Mouse (Mus musculus): ENCODE results near the gene En1.

Gene En1

DNA sequence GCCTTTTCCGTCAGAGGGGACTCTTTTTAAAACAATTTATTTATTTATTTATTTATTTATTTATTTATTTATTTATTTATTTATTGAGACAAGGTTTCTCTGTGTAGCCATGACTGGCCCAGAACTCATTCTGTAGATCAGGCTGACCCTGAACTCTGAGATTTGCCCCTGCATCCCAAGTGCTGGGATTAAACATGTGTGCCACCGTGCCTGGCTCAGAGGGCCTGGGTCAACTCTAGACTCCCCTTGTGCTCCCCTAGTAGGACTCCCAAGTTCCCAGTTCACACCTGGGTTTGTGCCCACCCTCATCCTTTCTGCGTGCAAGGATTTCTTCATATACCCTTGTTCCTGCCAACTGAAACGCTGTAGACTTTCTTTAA is 25.4 kb downstream of the En1 start:
- no peak for DNase-seq (ENCODE audit: low spot score in 2 of 2)

DNA sequence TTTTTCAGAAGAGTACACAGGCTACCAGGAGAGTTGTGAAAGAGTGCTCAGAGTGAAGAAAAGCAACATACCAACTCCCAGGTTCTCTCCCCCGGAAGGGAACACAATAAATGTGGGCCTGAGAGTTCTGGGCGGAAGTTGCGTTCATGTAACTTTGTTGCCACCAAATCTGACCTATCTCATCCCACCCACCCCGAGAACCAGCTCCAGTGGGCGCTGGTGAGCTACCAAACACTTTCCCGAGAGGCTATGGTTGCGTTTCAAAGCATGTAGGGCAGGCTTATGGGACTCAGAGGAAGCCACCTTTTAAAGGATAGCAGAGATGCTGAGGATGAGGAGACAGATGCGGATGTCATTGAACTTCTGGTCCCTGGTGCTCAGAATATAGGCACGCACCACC is 26.6 kb downstream of the En1 start:
- DNase-seq (ENCODE audit: low spot score in 2 of 2) = no peak

DNA sequence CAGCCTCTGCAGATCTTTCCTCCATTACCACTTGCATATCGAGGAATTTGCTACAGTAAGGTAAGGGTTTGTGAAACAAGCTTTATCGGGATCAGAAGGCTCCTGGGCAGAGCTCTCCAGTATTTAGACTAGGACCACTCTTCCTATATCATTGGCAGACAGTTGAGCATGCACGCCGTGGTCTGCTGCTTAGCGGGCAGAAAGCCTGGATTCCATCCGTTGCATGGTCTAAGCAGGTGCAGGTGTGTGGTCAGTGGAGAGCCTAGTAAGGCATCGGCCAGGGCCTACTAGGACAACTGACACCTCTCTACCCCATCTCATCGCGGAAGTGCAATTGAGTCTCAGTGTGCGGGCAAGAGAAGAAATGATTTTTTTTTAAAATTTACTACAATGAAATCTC is 41.2 kb downstream of the En1 start:
- DNase-seq (ENCODE audit: low spot score in 2 of 2) = no peak

DNA sequence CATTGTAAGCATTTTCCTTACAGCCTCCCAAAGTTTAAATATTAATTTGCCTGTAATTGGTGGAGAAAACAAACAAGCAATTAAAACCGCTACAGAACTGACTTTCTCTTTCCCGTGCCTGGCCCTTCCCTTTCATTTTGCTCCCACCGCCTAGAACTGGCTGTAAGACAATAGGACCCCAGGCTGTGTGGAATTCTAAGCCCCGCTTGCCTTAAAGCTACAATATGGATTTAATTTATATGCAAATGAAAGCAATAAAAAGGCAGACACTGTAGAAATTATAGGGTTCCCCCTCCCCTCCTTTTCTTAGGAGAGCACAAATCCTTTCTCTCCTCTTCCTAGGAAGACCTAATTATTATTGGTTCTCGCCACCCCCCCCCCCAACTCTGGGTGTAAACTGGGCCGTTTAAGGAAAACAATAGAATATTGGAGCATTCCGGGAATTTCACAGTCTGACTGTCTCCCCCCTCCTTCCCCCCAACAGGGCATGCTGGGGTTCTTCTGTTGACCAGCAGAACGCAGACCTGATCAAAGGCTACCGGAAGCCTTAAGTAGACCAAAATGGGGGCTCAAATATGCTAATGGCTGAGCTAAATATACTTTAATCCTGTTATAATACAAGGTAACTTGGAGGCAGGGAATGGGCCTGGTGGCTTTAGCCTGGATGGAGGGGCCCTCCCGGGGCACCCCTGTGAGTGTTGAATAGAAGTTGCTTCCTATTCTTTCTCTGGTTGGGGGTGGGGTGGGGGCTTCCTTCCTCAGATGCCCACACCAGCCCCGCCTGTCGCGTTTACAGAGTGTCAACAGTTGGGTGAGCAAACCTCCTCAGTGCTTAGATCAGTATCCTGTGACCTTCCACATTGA is 41.9 kb downstream of the En1 start:
- no peak for DNase-seq (ENCODE audit: low spot score in 2 of 2)

DNA sequence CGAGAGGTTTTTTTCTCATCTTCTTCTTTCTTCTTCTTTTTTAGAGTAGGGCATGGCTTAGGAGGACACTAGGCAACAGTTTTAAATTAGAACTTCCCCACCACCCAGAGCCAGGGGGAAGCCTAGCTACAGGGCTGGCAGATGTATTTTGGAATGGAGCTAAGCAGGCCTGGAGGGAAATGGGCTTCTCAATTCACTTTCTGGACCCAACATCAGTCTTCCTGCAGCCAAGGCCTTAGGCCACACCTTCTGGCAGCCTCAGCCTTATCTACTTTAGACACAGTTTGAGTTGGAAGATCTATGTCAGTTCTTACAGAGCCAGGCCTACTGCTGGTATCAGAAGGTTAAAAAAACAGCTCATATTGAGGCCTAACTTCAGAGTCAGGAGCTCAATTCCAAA is 42.5 kb downstream of the En1 start:
- no peak for DNase-seq (ENCODE audit: low spot score in 2 of 2)

DNA sequence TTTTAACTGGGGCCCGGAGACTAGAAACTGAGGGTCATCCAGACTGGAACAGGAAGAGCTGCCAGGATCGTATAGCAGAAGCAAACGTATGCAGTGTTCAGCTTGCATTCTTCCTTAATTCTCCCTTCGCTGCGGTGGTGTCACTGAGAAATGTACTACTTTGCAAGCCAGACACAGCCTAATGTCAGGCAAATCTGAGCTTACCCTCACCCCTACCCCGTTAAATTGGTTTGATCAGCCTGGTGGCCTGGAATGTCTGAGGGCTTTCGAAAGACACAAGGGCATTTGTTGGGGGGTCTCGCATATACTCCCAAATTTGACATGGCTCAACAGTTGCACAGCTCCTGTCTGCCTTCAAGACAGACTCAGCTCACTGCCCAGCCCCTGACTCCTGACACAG is 47.9 kb downstream of the En1 start:
- DNase-seq (ENCODE audit: low spot score in 2 of 2) = no peak

DNA sequence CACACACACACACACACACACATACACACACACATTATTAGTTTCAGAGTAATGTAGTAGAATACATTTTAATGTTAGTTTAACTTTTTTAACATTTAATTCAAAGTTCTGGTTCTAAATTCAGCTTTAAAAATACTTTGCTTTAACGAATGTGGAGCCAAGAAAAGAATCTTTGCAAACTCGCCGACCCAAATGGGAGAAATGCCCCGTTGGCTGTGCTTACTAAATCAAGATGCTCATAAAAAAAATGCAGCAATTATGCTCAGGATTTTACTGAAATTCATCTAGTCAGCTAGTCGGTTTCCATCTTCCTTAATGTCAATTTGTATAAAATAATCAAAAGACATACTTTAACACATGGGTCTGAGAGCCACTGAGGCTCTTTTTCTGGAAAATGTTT is 49.8 kb downstream of the En1 start:
- DNase-seq (ENCODE audit: low spot score in 2 of 2) = no peak

DNA sequence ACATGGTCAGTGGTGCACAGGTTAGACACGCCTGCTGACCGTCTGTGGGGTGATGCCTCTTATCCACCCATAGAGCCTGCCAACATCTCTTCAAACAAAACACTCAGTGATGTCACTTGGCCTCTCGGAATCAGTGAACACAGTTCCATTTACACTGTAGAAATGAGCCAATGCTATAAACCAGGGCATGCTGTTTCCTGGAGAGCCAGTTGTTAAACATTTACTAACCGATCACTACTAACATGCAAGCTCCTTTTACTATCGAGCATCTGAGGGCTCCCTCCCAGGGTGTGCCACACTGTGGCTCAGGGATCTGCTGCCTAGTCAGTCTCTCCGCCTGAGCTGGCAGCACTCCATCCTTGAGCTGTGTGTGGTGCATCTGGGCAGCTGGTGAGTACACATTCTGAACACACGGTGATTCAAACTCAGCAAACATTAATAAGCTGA is 52.8 kb downstream of the En1 start:
- DNase-seq (ENCODE audit: low spot score in 2 of 2) = no peak

Data from spleen, postnatal 10 days (tissue).